Mouse (Mus musculus) brain, embryonic 18.5 days (tissue): ENCODE data around the gene Efna4.

ENCODE experiments used
- DNase-seq: peaks from one replicate; pipeline ENCODE4 v3.0.0-alpha.2; 2012; ENCODE audit warnings: low read depth, low spot score

Efna4 gene

DNA sequence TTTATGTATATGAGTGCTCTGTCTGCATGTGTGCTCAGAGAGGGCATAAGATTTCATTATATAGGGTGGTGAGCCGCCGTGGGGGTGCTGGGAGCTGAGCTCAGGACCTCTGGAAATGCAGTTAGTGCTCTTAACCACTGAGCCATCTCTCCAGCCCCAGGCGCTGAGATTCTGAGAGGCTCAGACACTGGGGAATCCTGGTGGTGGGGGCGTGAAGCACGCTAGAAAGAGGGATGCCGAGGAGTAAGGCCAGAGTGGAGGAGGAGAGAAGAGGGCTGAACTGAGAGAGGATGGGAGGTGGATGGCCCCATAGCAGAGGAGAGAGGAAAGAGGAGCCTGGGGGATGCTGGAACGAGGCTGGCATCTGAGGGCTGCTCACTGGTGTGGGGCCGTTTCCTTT is 26.8 kb upstream of the Efna4 start:
- DNase-seq: no peak

DNA sequence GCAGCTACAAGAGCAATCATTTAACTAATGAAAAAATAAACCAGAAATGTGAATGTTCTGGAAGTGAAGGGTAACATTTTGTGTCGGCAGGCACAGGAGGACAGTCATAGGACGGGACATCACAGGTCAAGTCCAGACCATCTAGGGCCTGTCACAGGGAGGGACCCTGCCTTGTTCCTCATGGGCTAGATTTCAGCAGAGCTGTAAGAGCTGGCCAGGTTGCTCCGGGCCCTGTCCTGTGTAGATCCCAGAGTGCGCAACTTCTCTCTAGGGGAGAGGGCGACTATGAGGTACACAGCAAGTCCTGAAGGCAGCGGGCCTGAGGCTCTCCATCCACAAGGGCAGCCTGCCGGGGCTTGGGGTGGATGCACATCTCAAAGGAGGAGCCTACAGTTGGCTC is 23.8 kb upstream of the Efna4 start, which contains the start of gene Dcst2:
Dcst2 (plus strand) TSS at position 301 of the 400 bp plus-strand sequence.
- no peak for DNase-seq

DNA sequence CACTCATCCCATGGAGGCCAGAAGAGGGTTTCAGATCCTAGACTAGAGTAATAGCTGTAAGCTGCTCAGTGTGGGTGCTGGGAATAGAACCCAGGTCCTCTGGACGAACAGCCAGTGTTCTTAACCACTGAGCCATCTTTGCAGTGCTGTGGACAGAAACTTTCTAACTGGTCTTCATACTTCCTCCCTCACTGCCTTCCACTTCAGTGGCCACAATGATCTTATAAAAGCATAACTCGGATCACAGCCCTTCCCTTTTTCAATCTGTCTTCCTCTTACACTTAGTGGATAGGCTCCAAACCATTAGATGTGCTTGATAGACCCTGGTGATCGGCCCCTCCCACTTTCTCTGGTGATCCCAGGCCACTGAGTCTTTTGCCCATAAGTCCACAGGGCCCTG is 22.4 kb upstream of the Efna4 start:
- no peak for DNase-seq

- no peak for DNase-seq
Observed at GRCm38 (mm10) chr3:89359630-89360029, 21.8 kb upstream of the Efna4 start.

- no peak for DNase-seq
Observed at GRCm38 (mm10) chr3:89356029-89356428, 18.2 kb upstream of the Efna4 start.

DNA sequence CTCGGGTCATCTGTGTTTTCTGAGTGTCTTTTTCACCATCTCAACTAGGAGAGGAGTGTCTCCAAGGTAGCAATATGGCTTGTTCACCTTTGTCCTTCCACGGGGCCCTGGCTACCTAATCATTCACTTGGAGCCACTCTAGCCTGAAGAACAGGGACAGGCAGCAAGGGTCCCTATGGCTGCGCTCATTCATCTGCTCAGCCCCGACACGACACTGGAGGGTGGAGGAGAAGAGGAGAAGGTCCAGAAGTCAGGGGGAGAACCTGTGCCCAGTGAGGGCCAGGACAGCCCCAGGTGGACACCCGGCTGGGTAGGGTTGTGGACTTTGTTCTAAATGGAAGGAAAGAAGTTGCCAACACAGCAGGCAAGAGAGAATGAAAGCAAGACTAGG is 17.7 kb upstream of the Efna4 start:
- no peak for DNase-seq

DNA sequence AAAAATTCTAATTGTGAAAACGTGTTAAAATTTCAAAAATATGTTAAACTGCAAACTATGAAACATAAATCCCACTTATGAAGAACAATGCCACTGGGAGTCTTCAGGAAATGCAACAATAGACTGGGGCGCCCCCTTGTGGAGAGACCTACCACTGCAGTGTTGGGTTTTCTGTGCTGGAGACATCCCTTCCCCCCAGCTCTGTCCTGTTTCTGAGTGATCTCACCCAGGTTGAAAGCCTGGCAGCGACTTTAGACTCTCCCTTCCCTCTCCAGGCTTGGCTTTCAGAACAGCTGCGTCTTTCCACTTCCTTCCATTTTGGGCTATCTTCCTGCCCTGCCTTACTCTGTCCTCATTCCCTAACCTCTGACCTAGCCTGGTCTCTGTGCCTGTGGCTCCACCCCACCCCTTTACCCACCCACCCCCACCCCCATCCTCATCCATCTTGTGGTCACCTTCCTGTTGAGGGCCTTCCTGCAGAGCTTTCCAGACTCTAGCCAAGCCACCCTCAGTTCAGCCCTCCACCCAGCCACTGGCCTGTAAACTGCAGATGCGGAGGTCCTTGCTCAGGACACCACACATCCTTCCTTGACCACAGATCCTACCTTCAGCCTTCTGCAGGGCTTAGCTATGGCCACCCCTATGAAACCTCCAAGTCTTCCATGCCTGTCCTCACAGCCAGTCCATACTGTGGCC is 17.1 kb upstream of the Efna4 start:
- no peak for DNase-seq

- DNase-seq: no peak
Observed at GRCm38 (mm10) chr3:89351271-89351670, 13.4 kb upstream of the Efna4 start.

DNA sequence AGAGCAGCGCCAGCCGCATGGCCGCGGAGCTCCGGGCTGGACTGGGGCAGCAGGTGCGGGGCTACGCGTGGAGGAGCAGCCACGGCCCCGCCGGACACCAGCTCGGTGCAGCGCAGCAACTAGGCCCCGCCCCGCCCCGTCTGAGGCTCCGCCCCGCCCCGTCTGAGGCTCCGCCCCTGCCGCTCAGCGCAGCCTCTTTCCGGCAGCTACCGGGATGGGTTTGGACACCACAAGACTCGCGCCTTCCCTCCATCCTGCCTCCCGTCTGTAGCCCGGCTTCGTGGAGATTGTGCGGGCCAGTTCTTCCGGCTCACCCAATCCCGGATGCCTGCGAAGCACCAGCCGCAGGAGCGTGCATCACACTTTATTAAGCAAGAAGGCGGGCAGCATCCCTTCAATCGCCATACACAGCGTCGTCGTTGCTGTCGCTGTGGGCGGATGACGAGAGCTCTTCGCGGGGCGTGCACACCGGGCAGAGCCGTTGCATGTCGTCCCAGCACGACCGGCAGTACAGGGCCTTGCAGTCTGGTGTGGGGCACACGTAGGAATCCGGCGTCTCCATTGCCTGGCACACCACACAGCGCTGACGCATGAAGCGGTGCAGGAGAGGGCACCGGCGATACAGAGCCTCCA is 12.2 kb upstream of the Efna4 start, which contains the start of gene Adam15:
Adam15 (minus strand) TSS at position 128 of the 633 bp plus-strand sequence.
- DNase-seq: no peak

DNA sequence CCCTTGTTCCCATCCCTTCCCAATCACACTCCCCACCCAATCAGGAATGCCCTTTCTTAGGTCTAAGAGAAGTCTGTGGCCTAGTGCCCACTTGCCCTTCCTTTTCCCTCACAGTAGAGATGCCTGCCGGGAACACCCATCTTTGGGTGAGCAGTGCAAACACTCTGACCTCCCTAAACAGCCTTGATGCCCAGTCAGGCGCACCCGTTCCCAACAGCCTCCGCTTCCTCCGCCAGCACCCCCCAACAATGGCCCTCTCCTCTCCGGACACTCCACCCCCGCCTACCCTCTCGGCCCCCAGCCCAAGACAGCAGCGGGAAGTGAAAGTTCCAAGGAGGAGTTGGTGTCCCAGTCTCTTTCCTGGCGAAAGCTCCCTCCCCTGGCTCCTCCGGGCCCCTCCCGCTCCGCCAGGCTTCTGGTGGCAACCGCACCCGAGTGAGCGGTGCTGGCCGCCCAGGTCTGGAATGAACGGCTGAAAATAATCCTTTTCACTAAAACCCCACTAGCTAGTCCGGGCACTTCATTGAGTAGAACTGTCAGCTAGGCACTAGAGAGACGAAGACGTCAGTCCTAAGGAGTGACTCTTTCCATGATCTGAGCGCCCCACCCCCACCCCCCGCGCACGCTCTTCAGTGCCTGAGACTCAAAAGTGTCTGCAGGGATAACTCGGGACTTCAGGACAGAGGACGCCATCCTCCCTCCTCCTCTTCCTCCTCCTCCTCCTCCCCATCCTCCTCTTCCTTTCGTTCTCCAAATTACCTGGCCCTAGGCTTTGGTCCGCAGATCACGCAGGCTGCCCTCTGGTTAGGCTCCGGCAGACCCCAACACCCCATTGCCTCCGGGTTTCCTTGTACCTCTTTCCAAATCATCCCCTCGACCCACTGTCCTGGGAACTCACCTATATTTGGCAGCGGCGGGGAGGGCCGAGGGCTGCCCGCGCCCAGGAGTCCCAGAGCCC is 11.4 kb upstream of the Efna4 start:
- no peak for DNase-seq

DNA sequence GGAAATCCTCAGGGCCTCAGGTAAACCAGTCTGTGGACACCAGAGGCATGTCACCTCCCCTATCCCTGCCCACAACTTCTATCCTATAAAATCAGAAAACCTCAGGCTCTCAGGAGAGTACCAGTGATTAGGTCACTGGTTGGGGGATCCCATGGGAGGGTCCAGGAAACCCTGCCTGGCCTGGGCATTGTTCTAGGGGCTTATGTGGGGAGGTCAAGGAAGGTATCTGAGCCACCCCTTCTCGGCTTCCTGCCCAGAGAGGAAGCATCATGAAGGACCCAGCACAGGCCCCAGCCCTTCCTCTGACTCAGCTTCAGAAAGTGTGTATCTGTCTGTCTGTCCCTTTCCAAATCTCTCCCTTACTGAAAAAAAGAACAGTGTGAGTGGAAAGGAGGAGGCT is 10.1 kb upstream of the Efna4 start:
- no peak for DNase-seq

DNA sequence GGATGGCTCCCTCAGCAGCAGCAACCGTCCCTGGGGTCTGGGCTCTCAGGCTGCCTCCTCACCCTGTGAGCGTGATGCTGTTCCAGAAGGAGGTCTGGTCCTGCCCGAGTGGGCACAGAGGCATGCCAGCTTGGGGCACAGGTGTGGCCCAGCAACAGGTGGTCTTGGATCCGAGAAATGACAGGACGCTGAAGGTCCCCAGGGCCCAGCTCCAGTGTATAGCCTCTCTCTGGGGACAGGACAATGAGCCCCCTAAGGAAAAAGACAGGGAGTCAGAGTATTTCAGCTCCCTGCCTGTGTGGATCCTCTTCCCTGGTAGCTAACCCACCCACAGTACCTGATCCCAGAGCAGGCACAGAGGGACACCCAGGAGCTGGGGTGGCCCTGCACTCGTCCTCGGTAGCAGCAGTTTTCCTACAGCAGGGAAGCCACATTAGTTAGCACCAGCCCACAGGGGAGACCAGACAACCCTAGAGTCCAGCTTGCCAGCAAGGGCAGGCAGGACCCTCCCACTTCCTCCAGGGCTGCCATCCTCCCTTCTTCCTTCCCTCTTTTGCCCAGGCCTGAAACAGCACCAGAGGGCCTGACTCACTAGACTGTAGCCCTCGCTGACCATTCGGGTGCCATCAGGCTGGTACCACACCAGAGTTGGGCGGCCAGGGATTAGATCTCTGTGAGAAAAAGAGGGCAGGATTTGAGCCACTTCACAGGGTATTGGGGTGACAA is 9.2 kb upstream of the Efna4 start:
- no peak for DNase-seq

GRCm38 (mm10) chr3:89343279-89343678 is 5.5 kb upstream of the Efna4 start:
- DNase-seq: no peak

DNA sequence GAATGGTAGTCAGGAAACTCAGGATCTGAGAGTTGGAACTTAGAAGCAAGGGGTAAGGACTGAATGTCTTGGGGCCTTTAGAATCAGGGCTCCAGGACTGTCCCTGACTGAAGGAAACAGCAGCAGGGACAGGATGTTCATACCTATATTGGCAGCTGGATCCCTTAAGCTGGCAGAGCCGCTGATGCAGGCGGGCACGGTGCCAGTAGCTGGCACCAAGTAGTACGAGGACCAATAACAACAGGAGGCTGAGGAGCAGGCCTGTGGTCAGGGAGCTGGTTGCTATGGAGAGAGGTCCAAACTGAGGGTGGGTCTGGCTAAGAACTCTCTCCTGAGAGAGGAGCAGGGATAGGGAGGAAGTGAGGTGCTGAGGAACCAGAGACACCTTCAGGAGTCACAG is 4.0 kb upstream of the Efna4 start:
- DNase-seq: no peak

DNA sequence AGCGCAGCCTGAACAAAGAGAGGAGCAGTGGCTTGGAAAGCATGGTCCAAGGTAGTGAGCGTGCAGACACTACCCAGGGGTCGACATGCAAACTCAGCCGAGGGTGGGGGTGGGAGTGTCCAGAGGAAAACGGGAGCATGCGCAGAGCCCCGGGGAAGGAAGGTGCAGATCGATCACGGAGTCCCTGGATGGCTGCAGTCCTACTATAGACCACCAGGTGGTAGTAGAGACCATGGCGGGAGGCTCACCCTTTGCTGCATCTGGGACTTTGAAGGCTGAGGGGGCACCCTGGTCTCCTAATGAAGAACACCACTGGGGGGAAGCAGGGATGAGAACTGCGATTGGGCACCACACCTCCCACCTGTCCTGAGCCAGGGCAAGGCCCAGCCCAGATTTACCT is 2.6 kb upstream of the Efna4 start:
- no peak for DNase-seq

- no peak for DNase-seq
Observed at GRCm38 (mm10) chr3:89339416-89339815, 1.6 kb upstream of the Efna4 start.

- no peak for DNase-seq
Observed at GRCm38 (mm10) chr3:89337062-89337720, 637 bp downstream of the Efna4 start.

DNA sequence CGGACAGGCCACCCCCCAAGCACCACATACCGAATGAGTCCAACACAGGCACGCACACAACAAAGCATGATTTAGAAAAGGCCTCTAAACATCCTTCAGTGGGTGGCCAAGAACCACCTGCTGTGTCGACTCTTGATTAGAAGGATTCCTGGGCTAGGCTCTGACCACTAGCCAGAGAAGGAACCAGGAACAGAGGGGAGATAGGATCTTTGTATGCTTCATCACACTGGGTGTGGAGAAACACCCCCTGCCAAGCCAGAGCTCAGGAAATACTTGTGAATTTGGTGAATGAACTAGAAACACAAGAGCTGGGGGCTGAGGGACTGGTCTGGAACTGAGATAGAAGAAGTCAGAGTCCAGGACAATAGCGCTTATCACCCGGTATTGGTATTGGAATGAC is 1.3 kb downstream of the Efna4 start:
- no peak for DNase-seq

DNA sequence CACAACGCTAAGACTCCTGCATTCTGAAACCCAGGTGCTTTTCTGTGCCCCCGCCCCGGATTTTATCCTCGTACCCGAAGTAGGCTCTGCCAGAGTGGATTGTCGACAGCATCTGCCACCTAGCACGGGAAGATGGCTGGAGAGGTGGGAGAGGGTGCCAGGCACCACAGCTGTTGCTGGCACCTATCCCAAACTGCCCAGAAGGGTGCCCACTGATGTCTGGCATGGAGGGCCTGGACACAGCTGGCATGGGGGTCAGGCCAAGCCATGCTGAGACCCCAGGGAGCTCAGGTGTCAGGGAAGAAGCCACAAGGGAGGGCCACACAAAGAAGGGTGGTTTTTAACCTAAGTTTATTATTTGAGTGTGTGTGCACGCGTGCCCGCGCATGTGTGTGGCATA is 4.8 kb downstream of the Efna4 start:
- no peak for DNase-seq

DNA sequence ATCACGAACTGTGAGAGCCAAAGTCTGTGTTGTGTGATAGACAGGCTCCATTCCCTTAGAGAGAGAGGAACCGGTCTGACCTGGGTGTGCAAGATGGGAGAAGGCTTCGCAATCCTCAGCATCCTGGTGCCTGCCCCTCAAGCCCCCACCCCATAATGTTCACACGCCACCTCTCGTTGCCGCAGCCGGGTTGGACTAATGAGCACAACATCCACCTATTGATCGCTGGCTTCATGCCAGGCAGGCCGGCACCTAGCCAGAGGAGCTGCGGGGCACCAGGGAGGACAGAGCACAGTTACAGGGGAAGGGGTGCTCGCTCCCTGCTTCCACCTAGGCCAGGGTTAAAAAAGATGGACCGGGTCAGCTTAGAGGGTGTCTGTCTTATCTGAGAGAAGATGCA is 5.4 kb downstream of the Efna4 start:
- no peak for DNase-seq

- no peak for DNase-seq
Observed at GRCm38 (mm10) chr3:89332013-89332412, 5.8 kb downstream of the Efna4 start.
